Mouse (Mus musculus) ovary, postnatal 10 days (tissue): Measurements from ENCODE around the gene Ttc7.
"Not testable (repeated sequence)": the region's sequence is repeated elsewhere in the genome, so short reads cannot be mapped to it uniquely, and the experiment has no call there.

ENCODE experiments used
- DNase-seq: peaks from one replicate; pipeline ENCODE4 v3.0.0; 2022; ENCODE audit warnings: low spot score

Gene Ttc7

DNA sequence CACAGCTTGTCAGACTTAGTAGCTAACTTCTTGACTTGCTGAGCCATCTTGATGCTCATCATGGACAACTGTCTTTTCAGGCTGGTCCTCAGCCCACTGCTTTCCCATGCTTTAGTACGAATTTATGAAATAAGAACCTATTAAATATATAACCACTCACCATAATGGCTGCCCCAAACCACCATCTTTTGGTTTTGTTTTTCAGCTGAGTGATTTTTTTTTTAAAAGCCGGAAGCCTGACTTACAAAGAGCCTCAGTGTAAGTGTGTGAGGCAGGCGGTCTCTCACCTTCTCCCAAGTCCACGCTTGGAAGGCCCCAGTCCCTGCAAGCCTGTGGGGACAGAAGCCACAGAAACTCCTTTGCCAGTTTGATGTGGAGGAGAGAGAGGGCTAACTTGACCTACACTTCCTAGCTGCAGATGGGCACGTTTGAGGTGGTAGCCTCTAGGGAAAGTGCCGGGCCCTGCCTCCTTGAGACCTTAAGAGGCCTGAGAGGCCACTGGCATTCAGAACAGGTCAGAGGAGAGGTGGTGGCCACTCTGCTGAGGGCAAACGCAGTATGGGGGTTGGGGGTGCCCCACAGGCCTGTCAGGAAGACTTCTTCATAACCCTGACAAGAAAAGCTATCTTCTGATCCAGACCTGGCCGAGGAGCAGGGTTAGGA is 3.9 kb downstream of the Ttc7 start:
- DNase-seq = no peak

DNA sequence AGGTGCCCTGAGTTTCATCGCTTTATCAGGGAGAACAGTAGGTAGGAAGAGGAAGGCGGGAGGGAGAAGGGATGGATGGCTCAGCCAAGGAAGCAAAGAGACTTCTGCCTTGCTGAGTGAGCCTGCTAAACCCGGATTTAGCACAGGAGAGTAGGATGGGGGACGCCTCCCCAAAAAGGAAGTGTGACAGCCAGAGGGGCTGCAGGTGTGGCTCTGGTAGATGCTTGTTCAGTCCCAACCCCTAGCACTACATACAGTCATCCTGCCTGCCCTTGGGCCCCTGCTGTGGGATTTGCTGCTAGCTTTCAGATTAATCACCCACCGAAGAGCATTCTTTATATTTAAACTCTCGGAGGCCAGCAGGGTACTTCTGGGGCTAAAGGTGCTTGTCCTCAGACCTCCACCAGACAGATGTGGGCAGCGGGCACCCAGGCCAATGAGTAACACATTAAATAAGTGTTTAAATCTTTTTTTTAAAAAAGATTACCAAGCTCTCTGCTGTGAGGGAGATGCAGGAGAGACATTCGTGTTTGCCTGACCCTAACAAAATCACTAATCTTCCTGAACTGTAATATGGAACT is 4.6 kb downstream of the Ttc7 start:
- DNase-seq = no peak

GRCm38 (mm10) chr17:87288131-87288530 is 5.4 kb downstream of the Ttc7 start:
- DNase-seq = no peak

- DNase-seq = no peak
Observed at GRCm38 (mm10) chr17:87289367-87289766, 6.7 kb downstream of the Ttc7 start.

DNA sequence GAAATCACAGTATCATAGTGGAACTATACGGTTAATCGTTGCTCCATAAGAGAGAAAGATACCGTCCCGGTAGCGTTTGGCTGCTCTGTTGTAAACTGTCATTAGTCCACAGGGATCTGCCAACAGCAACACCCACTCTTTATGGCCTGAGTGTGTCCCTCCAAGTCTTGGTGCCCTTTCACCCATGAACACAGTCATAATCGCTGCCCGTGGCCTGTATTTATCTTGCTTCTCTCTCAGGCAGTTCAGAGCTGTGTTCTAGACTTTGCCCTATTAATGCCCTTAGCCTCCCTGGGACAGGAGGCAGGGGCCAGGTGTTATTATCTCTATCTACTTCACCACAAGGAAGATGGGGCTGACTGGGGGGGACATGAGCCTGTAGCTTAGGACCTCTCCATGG is 8.4 kb downstream of the Ttc7 start:
- no peak for DNase-seq

DNA sequence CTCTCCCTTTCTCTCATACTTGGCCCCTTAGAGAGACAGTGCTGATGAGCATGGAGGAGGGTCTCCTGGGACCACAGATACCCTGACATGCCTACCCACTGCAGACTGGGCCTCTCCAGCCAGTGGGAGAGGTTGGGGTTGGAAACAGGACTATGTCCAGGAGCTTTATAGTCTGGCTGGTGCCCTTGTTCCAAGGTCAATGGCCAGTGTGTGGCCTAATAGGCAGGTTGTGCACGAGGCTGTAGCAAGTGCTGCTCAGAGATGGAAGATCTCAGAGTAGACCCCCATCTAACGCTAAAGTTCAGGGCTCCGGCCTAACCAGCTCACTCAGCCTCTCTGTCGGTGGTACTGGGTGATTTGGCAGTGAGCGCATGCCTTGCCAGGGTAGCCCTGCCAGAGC is 9.1 kb downstream of the Ttc7 start:
- DNase-seq = no peak

GRCm38 (mm10) chr17:87293125-87293524 is 10.4 kb downstream of the Ttc7 start:
- DNase-seq = no peak

GRCm38 (mm10) chr17:87295738-87296137 is 13.1 kb downstream of the Ttc7 start:
- DNase-seq = no peak

- not testable (repeated sequence) for DNase-seq
Observed at GRCm38 (mm10) chr17:87296701-87297100, 14.0 kb downstream of the Ttc7 start.

DNA sequence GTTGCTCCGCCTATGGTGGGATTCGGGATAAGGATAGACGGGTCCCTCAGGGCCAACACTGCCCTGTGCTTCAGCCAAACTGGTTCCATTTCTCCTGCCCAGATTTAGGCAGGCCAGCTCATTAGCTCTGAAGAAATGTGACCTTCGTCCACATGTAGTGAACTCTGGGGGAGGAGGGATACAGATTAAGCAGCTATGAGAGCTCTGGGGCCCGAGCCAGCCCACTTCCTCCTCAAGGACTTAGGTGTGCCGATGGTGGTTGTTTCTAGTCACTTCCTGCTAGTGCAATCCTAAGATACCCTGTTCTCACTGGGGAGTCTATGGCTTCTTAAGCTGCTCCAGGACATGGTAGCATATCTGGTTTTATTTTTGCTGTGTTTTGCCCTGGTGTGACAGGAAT is 16.3 kb downstream of the Ttc7 start:
- no peak for DNase-seq

GRCm38 (mm10) chr17:87300340-87300739 is 17.7 kb downstream of the Ttc7 start:
- DNase-seq = no peak

GRCm38 (mm10) chr17:87301607-87302006 is 18.9 kb downstream of the Ttc7 start:
- DNase-seq = not testable (repeated sequence)

DNA sequence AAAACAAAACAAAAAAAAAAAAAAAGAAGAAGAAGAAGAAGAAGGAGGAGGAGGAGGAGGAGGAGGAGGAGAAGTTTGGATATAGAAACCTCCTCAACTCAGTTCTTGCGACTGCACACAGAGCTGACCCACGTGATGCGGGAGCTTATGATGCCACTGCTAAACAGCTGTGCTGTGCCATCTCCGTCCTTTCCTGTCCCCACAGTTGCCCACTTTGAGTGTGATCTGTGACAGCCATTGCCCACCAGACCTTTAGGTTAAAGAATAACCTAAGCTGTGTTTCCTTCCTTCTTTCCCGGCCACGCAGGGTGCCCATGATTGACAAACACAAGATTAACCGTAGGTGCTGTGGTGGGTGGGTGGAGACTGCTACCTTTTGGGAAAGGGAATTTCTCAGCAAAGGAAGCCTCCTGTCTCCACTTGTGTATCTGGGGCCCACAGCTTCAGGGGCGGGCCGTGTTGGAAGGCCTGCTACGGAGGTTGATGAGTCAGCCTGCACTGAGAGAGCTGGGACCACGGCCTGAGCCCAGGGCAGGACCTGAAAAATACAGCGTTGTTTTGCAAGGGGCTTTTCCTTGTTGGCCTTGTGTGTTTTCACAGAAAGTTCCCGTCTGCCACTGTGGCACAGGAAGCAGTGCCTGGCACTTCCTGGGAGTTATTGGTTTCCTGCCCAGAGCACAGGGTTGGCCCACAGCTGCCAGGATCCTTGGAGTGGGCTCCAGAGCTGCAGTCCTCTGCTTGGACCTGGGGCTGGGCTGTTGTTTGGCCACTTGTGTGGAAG is 19.5 kb downstream of the Ttc7 start:
- DNase-seq = no peak

GRCm38 (mm10) chr17:87304151-87304894 is 21.6 kb downstream of the Ttc7 start:
- DNase-seq = no peak

DNA sequence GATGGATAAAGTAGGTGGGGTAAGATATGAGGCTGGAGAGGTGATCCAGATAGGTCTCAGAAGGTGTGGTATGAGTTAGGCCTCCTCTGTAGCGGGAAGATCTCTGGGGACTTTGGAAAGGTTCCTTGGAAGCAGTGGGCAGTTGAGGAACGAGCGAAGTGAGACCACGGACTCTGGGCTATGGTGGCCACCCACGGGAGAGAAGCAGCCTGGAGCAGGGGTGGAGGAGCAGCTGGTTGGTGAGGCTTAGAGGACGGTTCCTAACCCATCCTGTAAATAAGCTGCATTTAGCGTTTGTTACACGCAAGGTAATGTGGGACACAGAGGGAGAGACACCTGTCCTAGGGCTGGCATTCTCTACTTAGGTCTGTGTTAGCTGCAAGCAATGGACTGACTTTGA is 22.4 kb downstream of the Ttc7 start:
- DNase-seq = no peak

GRCm38 (mm10) chr17:87306746-87307145 is 24.1 kb downstream of the Ttc7 start:
- no peak for DNase-seq

GRCm38 (mm10) chr17:87309073-87309788 is 26.5 kb downstream of the Ttc7 start:
- DNase-seq = no peak

DNA sequence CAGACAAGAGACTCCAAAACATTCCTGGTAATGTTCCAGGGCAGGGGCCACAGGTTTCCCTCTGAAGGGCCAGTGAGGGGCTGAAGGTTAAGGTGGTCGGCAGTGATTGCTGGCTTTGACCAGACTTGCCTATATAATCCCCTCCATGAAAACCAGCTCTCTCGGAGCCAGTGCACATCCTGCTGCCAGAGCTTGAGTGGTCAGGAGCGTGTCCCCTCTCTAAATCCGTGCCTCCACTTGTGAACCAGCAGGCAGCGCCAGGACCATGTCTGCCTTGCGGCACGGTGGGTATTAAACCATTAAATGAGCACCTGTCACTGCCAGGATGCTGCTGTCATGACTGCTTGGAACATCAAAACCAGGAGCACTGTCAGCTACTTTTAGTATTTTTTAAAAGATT is 27.8 kb downstream of the Ttc7 start:
- no peak for DNase-seq

DNA sequence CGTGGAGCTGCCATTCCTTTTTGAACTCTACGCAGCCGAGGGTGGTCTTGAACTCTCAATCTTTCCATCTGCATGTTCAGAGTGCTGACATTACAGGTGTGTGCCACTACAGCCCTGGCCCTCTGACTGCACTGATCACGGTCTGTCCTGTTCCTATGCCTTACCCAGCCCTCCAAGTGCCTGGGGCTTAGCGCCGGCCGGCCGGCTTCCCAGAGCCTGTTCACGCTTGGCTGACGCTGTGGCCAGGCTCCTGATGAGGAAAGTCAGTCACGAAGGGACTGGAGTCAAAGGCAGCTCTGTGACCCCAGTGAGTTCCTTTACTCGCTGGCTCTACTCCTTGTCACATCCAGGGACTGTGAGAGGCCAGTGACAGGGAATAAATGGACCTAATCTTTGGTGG is 29.7 kb downstream of the Ttc7 start:
- no peak for DNase-seq

GRCm38 (mm10) chr17:87312924-87313870 is 30.5 kb downstream of the Ttc7 start:
- no peak for DNase-seq

DNA sequence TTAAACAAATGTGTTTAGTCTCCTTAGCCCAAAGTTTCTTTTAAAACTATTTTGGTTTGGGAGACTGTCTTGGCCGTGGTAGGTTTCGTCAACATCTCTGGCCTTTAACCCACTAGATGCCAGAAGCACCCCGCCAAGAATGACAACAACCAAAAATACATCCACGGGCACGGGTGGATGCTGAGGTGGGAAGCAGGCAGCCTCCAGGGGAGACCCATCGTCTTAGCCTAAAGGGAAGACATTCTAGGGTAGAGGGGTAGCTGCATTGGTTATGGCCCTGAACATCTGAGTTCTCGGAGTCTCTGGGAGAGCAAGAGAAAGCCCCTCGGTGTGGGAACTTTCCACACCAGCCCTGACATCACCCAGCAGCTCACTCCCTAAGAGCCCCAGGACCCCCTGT is 31.4 kb downstream of the Ttc7 start:
- DNase-seq = no peak
